Mouse (Mus musculus): Measurements from ENCODE around the gene Snapc4.

- TF ChIP-seq GATA1 (IDR thresholded peaks at IDR 0.05; ENCODE audit: borderline replicate concordance, low read length) (no peak), FLI1 (IDR thresholded peaks at IDR 0.05; ENCODE audit: low read length) (no peak)
Observed at GRCm38 (mm10) chr2:26403306-26403705, 22.9 kb upstream of the Snapc4 start.

Data from megakaryocyte, embryonic 14.5 days (primary cell).